Mouse (Mus musculus) cerebellum, adult 9-10 months (tissue): ENCODE measurements around the gene Pank2.
A peak's percentile ranks its signal among the peaks of the same experiment; 100 is the strongest.
"Not testable (repeated sequence)": the region's sequence is repeated elsewhere in the genome, so short reads cannot be mapped to it uniquely, and the experiment has no call there.

Experiments
- DNase-seq: peaks from one replicate; pipeline ENCODE4 v3.0.0; 2022

Gene Pank2

DNA sequence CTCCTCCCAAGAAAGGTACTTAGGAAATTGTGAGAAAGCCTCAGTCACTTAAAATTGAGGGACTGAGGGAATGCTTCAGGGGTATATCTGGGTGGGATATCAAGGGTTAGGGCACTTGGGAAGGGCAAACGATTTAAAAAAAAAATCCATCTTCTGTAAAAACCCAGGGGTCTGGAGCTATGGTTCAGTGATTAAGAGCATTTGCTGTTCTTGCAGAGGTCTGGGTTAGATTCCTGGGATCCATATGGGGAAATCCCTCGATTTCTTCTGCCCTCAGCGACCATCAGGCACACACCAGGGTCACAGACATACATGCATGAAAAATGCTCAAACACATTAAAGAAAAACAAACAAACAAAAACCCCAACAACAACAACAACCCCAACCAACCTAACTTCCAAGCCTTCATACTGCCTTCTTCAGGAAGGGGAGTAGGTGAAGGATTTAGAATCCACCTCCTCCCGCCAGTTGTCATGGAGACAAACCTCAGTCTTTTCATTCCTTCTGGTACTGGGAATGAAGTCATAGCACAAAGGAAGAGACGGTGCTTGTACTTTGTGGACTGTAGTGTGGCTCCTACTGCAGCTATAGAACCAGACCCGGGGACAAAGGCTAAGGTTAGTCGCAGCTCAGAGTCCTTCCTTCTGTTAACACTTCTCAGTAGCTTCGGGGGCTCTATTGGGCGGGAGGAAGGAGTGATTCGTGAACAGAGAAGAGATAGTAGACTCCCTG, 648 bp upstream of the Pank2 start:
- peak; percentile 21 for DNase-seq

DNA sequence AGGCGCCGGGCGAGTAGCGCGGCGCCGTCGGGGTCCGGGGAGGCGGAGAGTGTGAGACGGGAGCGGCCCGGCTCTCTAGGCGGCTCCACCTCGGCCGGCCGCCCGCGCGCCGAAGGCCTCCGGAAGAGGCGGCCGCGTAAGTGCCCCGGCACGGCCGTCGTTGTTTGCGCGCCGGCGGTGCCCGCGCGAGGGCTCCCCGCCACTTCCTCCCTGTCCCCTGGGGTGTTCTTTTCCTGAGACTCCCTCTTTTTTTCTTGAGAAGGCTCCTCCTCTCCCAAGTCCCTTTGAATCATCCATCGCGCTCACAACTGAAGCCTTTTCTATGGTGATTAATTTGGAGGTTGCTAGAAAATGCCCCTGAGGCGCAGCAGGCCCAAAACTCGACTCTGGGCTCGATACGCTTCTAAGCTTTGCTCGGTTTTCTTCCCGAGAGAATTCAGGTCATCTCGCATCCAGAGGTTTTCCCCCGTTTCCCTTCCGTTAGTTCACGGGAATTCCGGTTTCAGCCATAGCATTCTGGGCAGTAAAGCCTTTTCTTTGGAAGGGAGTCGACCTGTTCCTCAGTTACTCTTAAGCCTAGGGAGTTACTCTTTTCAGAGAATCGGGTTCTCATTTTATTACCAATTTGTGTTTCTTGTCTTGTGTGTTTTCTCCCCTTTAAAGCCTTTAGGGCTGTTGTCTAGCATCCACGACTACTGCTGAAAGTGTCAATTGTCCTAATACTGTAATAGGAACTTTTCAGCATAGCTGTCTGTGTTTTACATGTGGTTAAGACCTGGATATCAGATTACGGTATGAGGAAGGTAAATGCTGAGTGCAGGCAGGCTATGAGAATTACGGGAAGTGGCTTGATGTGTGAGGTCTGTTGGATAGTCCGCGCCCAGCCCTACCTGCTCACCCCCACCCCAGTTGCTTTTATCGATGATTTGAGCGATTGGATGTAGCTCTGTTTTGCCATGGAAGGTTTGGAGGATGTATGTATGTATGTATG, 680 bp downstream of the Pank2 start:
- peak; percentile 20 for DNase-seq

DNA sequence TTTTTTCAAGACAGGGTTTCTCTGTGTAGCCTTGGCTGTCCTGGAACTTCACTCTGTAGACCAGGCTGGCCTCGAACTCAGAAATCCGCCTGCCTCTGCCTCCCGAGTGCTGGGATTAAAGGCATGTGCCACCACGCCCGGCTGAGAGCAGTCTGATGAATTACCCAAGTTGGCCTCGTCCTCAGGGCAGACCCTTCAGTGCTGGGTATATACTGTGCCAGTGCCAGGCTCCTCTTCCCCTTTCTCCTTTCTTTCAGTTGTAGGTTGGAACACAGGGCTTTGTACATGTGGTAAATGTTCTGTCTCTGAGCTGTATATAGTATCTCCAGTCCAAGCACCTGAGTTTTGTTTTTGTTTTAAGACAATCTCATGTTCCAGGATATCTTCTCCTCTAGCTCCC, 1.7 kb downstream of the Pank2 start:
- DNase-seq = peak; percentile 12

DNA sequence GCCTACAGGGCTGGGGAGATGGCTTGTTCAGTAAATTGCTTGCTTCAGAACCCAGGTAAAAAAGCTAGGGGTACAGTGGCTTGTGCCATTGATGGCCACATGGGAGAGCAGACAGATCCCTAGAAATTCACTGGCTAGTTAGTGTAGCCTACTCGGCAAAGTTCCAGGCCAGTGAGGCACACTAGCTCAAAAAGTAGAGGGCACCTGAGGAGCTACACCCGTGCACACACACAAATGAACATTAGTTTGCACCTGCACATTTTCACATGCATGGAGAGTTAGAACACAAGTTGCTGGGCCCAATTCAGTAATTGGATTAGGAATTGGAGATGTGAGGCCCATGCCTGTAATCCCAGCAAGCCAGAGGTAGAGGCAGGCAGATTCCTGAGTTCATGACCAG, 2.8 kb downstream of the Pank2 start:
- DNase-seq = no peak

DNA sequence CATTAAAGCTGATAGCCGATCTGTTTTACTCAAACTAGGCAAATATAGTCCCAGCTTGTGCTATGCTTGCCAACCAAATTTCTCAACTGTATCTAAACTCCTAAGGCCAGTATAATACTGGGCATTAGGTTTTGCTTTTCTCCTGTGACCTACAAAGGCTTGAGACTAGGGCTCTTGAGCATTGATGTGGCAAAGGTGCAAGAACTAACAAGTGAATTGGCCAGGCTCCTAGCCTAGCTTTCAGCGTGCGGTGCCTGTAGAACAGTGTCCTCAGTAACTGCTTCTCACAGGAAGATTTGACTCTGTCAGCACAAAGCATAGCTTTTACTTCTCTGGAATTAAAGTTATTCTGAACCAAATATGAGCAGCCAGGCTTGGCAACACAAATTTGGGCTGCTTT, 13.2 kb downstream of the Pank2 start:
- no peak for DNase-seq

DNA sequence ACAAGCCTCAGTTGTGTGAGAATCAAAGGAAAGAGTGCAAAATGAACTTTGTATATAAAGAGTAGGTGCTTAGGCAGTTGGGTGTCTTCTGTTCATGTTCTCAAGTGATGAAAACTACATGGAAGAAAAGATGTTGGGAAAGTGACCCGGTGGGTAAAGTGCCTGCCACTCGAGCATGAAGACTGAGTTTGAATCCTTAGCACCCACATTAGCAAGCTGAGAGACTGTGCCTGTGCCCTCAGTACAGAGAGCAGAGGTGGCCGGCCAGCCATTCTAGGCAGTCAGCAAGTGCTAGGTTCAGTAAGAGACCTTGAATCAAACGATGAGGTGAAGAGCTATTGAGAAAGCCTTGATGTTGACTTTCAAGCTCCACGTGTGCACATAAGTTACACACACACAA, 14.4 kb downstream of the Pank2 start:
- no peak for DNase-seq

DNA sequence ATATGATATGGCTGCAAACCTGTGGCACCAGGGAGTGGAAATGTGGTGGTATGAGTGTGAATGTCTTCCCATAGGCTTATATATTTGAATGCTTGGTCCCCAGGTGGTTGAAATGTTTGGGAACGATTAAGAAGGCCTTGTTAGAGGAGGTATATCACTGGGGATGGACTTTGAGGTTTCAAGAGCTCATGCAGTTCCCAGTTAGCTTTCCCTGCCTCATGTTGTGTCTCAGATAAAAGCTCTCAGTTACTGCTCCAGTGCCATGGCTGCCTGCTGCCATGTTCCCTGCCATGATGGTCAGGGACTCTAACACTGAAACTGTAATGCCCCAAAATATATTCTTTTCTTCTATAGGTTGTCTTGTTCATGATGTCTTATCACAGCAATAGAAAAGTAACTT, 19.3 kb downstream of the Pank2 start:
- no peak for DNase-seq

DNA sequence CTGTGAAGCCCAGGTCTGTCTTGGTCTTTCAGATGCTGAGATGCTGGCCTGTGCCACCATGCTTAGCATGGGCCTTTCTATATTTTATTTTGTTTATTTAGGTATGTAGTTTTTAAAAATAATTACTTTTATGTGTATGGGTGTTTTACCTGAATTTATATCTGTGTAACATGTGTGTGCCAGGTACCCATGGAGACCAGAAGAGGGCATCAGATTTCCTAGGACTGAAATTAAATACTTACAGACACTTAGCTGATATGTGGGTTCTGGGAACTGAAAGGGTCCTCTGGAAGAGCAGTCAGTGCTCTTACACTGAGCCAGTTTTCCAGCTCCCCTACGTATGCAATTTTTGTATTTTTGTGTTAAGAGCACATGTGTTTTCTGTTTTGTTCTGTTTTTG, 24.0 kb downstream of the Pank2 start:
- no peak for DNase-seq

DNA sequence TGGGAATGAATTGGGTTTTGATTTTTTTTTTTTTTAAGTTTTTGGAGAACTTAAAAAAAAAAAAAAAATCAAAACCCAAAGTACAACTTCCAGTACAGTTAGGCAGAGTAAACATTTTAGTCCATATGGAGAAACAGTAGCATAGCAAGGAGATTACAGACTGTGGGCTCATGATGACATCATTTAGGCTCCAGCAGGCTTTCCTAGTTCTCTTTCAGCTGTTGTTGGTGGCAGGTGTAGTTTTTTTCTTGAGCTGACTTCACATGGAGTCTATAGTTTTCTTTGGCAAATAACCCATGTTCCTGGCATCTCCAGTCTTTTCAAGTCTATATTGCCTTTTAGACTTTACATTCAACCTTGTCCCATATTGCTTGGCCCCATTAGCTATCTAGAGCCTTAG, 28.4 kb downstream of the Pank2 start:
- DNase-seq = no peak

DNA sequence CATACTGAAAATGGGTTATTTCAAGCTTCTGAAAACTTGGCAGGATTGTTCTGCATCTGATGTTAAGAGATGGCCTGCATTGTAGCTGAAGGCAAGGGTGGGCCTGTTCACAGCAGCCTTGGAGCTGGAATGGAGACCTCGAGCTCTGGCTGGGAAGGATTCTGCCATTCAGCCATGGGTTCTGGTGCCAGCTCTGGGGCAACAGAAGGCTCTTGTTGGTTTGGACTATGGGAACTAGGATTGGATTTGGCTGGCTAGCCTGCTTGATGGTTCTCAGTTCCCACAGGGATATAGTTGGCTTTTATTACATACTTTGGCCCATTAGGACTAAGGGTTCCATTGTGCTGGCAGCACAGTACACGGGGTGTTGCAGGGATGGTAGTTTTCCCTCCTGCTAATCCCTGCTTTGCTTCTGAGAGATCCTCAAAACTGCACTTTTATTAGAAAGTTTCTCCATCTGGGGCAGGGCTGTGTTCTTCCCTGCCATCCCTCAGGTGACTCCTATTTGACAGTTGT, 34.5 kb downstream of the Pank2 start:
- no peak for DNase-seq

DNA sequence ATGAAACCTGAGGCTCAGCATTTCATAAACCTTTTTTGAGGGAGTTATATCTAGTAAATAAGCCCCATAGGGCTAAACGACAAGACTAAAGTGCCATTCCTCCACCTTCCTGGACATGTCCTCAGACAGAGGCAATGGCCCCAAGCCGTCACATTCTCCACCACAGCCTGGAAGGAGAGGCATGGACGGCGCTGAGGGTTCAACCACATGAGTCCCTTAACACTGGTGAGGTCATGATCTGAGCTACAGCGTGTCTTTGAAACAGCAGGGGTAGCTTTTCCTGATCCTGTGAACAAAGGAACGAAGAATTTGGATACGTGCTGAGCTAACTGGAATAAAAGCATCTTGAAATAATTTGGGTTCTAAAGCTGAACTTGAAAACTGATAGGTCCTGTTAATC, 36.4 kb downstream of the Pank2 start:
- not testable (repeated sequence) for DNase-seq

DNA sequence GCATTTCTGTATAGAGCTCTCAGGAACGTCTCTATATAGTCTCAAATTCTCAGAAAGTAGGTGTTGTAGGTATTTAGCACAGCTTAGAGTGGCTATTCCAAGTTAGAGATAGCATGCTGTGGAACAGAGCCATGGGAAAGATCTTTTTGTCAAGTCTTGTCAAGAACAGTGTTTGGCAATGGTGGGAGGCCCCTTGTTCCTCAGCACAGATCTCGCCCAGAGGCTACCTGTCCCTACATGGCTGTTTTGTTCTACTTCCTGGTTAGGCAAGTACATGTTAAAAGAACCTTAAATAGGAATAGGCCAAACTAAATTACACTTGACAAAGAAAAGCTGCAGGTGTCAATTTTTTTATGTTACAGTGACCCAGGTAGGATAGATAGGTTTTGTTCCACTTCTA, 38.2 kb downstream of the Pank2 start:
- DNase-seq = no peak

DNA sequence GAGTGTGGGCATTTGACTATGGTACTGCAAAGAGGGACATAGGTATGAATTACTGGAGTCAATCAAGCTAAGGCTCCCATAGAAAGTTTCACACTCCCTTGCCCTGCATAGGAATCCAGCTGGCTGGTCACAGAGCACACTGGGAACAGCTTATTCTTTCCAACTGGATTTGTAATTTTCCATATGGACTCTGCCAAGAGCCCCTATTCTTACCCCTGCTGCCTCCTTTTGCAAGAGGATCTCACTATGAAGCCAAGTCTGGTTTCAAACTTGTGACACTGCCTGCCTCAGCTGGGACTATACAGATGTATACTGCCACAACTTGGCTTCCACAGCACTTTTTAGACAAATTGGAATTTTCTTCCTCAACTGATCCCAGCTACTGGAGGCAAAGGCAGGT, 39.3 kb downstream of the Pank2 start:
- DNase-seq = no peak

DNA sequence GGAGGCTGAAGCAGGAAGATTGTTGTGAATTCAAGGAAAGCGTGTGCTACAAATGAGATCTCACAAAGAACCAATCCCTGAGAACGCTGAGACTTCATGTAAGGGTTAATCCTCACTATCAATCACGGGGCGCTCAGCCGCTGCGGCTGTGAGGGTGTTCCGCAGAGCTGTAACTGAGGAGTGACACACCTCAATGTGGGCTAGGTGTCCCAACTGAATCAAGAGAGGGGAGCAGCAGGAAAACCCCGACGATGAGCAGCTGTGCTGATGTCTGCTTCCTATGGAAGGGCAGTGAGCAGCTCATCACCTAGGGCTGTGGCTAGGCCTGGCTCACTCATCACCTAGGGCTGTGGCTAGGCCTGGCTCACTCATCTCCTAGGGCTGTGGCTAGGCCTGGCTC, 42.2 kb downstream of the Pank2 start:
- no peak for DNase-seq

DNA sequence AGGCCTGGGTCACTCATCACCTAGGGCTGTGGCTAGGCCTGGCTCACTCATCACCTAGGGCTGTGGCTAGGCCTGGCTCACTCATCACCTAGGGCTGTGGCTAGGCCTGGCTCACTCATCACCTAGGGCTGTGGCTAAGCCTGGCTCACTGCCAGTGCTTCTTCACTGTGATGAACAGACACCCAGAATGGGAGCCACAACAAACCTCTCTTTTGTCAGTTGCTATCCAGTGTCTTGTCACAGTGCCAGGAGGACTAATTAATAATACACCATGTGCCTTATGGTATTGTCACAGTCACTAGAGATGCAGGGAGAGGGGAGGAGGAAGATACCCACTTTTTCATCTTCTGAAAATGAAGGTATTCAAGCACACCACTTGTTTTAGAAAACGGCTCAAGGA, 42.9 kb downstream of the Pank2 start:
- peak; percentile 41 for DNase-seq

DNA sequence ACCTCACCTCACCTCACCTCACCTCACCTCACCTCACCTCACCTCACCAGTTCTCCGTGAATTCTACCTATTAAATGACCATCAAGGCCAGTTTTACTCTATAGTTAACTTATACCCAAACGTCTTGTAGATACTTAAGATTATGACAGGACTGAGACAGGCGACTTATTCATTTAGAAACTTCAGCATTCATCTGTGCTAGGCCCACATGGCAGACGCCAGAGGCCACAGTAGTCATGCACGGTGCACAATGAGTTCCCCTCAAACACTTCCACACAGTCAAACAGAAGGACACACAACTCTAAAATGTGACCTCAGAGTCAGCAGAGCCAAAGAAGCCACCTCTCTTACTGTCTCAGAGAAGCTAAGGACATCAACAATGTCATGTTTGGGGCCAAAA, 45.1 kb downstream of the Pank2 start:
- no peak for DNase-seq

DNA sequence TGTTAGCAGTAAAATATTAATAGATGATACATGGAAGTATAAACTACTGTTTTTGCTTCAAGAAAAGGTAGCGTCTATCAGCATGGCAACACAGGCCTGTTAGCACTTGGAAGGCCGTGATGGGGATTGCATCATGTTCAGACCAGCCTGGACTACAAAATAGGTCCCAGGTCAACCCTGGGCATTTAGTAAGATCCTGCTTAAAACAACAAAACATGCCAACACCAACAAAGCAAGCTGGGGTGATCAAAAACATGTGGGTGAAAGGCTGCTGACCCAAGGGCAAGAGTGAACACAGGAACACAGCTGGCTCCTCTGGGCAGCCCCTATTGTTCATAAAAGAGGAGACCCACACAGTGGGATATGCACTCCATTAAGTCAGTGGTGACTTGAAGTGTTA, 45.5 kb downstream of the Pank2 start:
- DNase-seq = no peak

DNA sequence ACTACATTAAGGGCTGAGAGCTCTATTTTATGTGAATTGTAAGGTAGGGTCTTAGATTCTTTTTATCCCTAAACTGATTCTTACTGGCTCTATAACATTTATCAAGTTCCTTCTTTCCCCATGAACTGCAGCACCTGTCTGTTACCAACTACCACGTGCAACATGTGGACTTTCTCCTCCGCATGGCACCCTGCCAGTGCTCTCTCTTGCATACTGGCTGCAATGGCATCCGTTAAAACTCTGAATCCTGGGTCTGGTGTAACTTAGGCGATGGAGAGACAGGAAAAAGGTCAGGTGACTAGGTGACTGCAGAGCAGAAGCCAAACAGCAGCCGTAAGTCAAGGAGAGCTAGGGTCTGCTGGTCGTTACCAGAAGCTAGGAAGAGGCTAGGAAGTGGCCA, 47.0 kb downstream of the Pank2 start:
- DNase-seq = no peak

DNA sequence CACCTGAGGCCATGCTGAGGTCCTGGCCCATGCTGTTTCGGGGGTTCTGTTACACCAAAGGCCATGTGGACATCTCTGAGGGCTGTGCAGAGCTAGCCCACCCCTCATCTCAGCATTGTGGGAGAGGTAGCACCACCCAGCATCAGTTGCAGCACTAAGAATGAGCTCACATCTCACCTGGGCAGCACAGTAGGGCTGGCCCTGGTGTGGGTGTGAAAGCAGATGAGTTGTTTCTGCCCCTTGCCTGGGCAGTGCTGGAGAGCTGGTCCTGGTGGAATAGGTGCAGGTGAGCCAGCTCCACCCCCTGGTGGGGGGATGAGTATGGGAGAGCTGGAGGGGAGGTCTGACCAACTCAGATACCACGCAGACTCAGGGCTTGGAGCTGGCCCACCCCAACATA, 53.9 kb downstream of the Pank2 start:
- DNase-seq = no peak

DNA sequence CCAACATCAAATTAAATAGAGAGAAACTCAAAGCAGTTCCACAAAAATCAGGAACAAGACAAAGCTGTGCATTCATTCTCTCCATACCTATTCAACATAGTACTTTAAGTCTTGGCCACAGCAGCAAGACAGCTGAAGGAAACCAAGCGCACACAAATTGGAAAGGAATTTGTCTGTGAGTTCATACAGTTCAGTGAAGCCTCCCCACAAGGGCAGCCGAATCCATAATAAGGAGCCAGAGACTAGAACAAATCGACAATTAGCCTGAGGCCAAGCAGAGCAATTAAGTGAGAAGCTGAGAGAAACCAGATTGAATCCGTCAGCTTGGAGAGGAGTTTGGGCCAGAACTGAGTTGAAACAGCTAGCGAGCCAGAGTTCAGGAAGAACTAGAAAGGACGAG, 57.1 kb downstream of the Pank2 start:
- no peak for DNase-seq

DNA sequence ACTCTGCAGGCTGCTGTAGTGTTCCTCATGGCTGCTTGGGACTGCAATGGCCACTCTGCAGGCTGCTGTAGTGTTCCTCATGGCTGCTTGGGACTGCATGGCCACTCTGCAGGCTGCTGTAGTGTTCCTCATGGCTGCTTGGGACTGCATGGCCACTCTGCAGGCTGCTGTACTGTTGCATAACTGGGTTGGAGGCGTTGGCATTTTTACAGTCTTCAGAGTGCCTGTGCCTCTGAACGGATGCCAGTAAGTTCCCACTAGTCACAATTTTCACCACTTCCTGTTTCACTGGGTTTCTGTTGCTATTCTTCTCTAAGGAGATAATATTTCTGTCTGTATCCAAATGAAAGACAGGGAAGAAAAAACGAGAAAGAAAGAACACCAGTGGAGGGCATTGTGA, 58.9 kb downstream of the Pank2 start:
- peak; percentile 76 for DNase-seq

DNA sequence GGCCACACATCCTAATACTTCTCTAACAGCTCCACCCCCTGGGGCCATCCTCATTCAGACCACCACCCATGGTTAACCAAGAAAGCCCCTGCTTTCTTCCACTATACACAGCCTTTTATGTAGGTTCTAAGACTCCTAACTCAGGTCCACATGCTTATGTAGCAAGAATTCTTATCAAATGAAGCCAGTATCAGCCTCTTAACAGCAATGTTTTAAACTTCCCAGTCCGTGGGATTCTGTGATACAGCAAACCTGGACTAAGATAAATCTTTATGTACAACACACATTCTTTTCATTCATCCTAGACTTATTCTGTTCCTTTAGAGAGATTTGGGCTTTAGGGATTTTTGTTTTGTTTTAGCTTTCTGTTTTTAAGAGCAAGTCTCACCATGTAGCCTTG, 61.4 kb downstream of the Pank2 start:
- DNase-seq = no peak

DNA sequence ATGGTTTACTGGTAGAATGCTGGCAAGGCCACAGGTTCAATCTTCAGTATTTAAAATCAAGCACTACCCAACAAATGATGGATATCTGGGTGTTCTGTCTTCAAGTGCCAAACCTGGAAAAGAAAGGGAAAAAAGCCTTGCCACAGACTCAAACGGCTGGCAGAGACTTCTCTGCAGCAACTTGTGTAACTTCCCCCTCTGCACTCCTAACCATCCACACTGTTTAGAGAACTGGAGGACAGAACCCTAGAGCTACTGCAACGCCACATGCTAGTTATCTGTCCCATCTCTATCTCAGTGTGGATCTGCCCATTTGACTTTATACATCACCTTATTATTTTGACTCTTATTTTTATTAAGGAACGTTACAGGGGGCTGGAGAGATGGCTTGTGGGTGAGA, 63.7 kb downstream of the Pank2 start:
- no peak for DNase-seq

DNA sequence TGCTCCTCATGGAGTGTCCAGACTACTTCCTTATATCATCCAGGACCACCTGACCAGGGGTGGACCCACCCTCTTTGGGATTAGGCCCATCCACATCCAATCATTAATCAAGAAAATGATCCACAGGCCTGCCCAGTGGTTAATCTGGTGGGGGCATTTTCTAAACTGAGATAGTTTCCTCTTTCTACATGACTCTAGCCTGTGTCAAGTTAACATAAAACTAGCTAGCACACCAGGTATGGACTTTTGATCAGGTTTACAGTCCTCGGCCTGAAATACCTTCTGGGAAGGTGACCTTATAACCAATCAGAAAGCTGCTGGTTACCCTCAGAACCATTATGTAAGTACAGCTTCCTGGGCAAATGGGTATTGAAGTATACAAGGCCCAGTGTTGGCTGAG, 66.7 kb downstream of the Pank2 start:
- no peak for DNase-seq
